Mouse (Mus musculus): ENCODE measurements around the gene Vps18. TPM values are rescaled to one million over a fixed set of nuclear protein-coding genes. Genes with fewer than 3 reads are reported as not detected.

The Vps18 gene
- polyA plus RNA-seq, 1 experiment from 2014 or later = 20.5 TPM

DNA sequence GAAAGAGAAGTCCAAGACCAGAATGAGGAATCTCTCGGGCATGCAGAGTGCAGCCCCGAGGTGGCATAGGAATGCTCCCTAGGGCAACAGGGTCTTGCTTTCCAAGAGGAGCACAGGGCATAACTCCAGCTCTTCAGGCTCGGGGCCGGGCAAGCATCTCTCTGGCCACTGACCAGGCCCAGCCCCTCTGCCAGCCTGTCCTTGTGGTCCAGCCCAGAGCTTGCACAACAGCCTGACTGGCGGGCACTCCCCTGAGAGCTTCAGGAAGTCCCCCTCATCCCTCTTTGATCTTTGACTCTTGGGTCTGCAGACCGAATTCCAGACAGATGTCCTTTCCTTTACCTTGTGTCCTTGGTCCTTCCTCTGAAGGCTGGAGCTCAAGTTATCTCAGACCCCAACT lies 14.3 kb downstream of the Vps18 start:
- H3K9me3 ChIP-seq (ENCODE audit: control insufficient read depth, low read length) = no peaks in the 10 kb centered on the region
- peaks cover 11% of the 10 kb centered on the region; the same call in 1 of the 2 replicates for H3K4me1 ChIP-seq (replicated peaks; ENCODE audit: control insufficient read depth, insufficient read depth, low read length)
- no peak overlapping the region for H3K4me2 ChIP-seq (ENCODE audit: low read depth, low read length, severe bottlenecking)
- H3K4me3 ChIP-seq (ENCODE audit: low read depth, low read length) = no peak overlapping the region
- H3K27ac ChIP-seq (ENCODE audit: low read depth, low read length) = no peak overlapping the region
- no peak for ATAC-seq (replicated peaks; ENCODE audit: low FRiP score)
- H3K36me3 ChIP-seq (ENCODE audit: control insufficient read depth, insufficient read depth, low read length) = no peaks in the 10 kb centered on the region
- no peak for DNase-seq (ENCODE audit: low spot score)
- no peak overlapping the region for H3K9ac ChIP-seq (ENCODE audit: low read length)
- WGBS = 74% methylated on average over 6 of the region's 6 CpGs
- H3K27me3 ChIP-seq (ENCODE audit: control insufficient read depth, insufficient read depth, low read length) = no peaks in the 10 kb centered on the region

DNA sequence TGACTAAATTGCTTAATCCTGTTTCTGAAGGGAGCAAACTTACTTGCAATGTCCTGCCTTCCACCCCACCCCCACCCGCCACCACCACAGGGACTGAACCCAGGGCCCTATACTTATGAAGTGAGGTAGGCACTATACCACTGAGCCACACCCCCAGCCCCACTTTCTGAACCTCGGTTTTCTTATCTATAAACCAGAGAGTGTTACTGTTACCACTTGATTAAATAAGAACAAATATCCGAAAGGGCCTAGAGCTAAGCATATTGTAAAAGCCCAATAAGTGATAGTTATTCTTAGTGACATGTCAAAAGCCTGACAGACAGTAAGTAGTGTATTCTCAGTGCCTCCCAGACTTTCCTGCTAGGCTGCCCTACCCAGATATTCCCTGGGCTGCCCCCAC lies 15.9 kb downstream of the Vps18 start:
- no peaks in the 10 kb centered on the region for H3K36me3 ChIP-seq (ENCODE audit: control insufficient read depth, insufficient read depth, low read length)
- H3K9me3 ChIP-seq (ENCODE audit: control insufficient read depth, low read length) = no peaks in the 10 kb centered on the region
- H3K9ac ChIP-seq (ENCODE audit: low read length) = no peak overlapping the region
- H3K4me3 ChIP-seq (ENCODE audit: low read depth, low read length) = no peak overlapping the region
- 51% methylated on average over 3 of the region's 3 CpGs for WGBS
- H3K4me2 ChIP-seq (ENCODE audit: low read depth, low read length, severe bottlenecking) = no peak overlapping the region
- DNase-seq (ENCODE audit: low spot score) = no peak
- no peak for ATAC-seq (replicated peaks; ENCODE audit: low FRiP score)
- H3K4me1 ChIP-seq (replicated peaks; ENCODE audit: control insufficient read depth, insufficient read depth, low read length) = peaks cover 11% of the 10 kb centered on the region; the same call in 1 of the 2 replicates
- no peaks in the 10 kb centered on the region for H3K27me3 ChIP-seq (ENCODE audit: control insufficient read depth, insufficient read depth, low read length)
- H3K27ac ChIP-seq (ENCODE audit: low read depth, low read length) = no peak overlapping the region

DNA sequence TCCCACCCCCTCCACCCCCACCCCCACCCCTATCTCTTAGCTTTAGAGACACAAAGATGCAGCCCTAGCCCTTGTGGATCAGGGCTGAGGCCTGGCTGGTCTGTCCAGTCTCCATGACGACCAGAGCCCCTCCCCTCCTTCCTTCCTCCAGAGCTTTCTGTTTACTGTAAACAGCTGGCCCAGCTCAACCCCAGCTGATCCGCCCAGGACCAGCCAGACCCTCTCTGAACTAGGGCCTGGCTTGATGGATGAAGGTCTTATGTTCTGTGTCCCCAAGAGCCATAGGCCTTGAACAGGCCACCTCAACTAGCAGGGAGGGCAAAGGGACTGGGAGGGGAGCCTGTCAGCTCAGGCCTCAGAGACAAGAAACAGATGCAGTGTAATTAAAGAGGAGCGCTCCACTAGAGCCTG lies 16.3 kb downstream of the Vps18 start:
- 30% methylated on average over 3 of the region's 3 CpGs for WGBS
- Histone ChIP-seq H3K27ac (ENCODE audit: low read depth, low read length) (no peak overlapping the region), H3K27me3 (ENCODE audit: control insufficient read depth, insufficient read depth, low read length) (no peaks in the 10 kb centered on the region), H3K4me2 (ENCODE audit: low read depth, low read length, severe bottlenecking) (no peak overlapping the region), H3K9ac (ENCODE audit: low read length) (no peak overlapping the region), H3K9me3 (ENCODE audit: control insufficient read depth, low read length) (no peaks in the 10 kb centered on the region), H3K4me3 (ENCODE audit: low read depth, low read length) (no peak overlapping the region), H3K4me1 (replicated peaks; ENCODE audit: control insufficient read depth, insufficient read depth, low read length) (peaks cover 11% of the 10 kb centered on the region; the same call in 1 of the 2 replicates), H3K36me3 (ENCODE audit: control insufficient read depth, insufficient read depth, low read length) (no peaks in the 10 kb centered on the region)
- DNase-seq (ENCODE audit: low spot score) (no peak), ATAC-seq (replicated peaks; ENCODE audit: low FRiP score) (peak; percentile 55)

DNA sequence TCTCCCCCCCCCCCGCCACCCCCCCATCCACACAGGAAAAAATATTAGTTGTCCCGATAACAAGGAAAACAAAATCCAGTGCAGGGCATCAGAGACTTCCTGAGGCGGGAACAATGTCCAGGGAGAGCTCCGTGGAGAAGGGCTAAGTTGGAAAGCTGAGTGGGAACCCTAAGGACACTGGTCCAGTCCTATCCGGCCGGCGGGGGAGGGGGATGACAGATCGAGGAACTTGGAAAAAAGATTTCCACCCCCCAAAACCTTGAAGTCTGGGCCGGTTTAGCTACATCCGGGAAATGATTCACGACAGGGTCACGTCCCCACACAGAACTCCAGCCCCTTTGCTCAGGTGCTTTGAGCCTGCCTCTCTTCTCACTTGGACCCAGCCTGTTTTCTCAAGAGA lies 23.0 kb downstream of the Vps18 start:
- Histone ChIP-seq H3K4me2 (ENCODE audit: low read depth, low read length, severe bottlenecking) (no peak overlapping the region), H3K36me3 (ENCODE audit: control insufficient read depth, insufficient read depth, low read length) (no peaks in the 10 kb centered on the region), H3K9me3 (ENCODE audit: control insufficient read depth, low read length) (no peaks in the 10 kb centered on the region; the same call in 1 of the 2 replicates), H3K27ac (ENCODE audit: low read depth, low read length) (no peak overlapping the region), H3K27me3 (ENCODE audit: control insufficient read depth, insufficient read depth, low read length) (peaks cover 12% of the 10 kb centered on the region), H3K9ac (ENCODE audit: low read length) (no peak overlapping the region), H3K4me1 (replicated peaks; ENCODE audit: control insufficient read depth, insufficient read depth, low read length) (peaks cover 4% of the 10 kb centered on the region; the same call in 1 of the 2 replicates), H3K4me3 (ENCODE audit: low read depth, low read length) (no peak overlapping the region)
- ATAC-seq (replicated peaks; ENCODE audit: low FRiP score) = no peak
- no peak for DNase-seq (ENCODE audit: low spot score)
- WGBS = 59% methylated on average over 12 of the region's 12 CpGs

GRCm38 (mm10) chr2:119312380-119312958 lies 23.9 kb downstream of the Vps18 start:
- WGBS = 34% methylated on average over 2 of the region's 2 CpGs
- Histone ChIP-seq H3K36me3 (ENCODE audit: control insufficient read depth, insufficient read depth, low read length) (no peaks in the 10 kb centered on the region), H3K4me2 (ENCODE audit: low read depth, low read length, severe bottlenecking) (no peak overlapping the region), H3K27ac (ENCODE audit: low read depth, low read length) (no peak overlapping the region), H3K4me1 (replicated peaks; ENCODE audit: control insufficient read depth, insufficient read depth, low read length) (peaks cover 4% of the 10 kb centered on the region; the same call in 1 of the 2 replicates), H3K4me3 (ENCODE audit: low read depth, low read length) (no peak overlapping the region), H3K9me3 (ENCODE audit: control insufficient read depth, low read length) (no peaks in the 10 kb centered on the region; the same call in 1 of the 2 replicates), H3K27me3 (ENCODE audit: control insufficient read depth, insufficient read depth, low read length) (peaks cover 14% of the 10 kb centered on the region), H3K9ac (ENCODE audit: low read length) (no peak overlapping the region)
- no peak for DNase-seq (ENCODE audit: low spot score)
- ATAC-seq (replicated peaks; ENCODE audit: low FRiP score) = no peak

DNA sequence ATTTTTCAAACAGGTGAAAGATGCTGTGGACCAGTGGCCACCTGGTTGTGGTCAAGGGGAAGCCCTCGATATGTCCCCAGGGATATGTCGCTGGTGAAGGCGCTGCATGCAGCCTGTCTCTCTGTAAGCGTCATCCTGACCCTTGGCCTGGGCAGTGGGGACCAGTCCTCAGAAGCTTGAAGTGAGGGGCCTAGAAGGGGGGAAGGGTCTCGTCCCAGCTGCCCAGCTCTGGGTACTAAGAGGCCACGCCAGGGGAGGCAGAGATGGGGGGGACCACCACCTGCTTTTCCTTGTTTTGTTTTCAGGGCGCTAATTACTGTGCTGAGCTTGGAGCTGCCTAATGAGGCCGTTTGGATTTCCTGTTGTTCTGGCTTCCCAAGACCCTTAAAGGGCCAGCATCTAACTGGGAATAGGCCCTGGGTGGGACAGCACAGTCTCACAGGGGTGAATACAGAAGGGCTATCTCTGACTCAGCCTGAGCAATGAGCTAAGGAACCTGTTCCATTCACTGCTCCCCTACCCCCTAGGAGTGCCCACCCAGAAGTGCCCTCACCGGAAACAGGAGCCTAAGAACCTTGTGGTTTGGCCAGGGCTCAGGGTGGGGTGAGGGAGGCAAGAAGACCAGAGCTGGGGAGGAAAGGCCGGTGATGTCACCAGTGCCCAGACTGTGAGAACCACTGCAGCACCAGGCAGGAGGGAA lies 25.4 kb downstream of the Vps18 start:
- Histone ChIP-seq H3K4me1 (replicated peaks; ENCODE audit: control insufficient read depth, insufficient read depth, low read length) (peaks cover 4% of the 10 kb centered on the region; the same call in 1 of the 2 replicates), H3K27me3 (ENCODE audit: control insufficient read depth, insufficient read depth, low read length) (peaks cover 26% of the 10 kb centered on the region), H3K4me3 (ENCODE audit: low read depth, low read length) (no peak overlapping the region), H3K27ac (ENCODE audit: low read depth, low read length) (no peak overlapping the region), H3K36me3 (ENCODE audit: control insufficient read depth, insufficient read depth, low read length) (no peaks in the 10 kb centered on the region), H3K4me2 (ENCODE audit: low read depth, low read length, severe bottlenecking) (no peak overlapping the region), H3K9ac (ENCODE audit: low read length) (no peak overlapping the region), H3K9me3 (ENCODE audit: control insufficient read depth, low read length) (no peaks in the 10 kb centered on the region; the same call in 1 of the 2 replicates)
- DNase-seq (ENCODE audit: low spot score) = no peak
- ATAC-seq (replicated peaks; ENCODE audit: low FRiP score) = peak; percentile 65
- 18% methylated on average over 10 of the region's 10 CpGs for WGBS

DNA sequence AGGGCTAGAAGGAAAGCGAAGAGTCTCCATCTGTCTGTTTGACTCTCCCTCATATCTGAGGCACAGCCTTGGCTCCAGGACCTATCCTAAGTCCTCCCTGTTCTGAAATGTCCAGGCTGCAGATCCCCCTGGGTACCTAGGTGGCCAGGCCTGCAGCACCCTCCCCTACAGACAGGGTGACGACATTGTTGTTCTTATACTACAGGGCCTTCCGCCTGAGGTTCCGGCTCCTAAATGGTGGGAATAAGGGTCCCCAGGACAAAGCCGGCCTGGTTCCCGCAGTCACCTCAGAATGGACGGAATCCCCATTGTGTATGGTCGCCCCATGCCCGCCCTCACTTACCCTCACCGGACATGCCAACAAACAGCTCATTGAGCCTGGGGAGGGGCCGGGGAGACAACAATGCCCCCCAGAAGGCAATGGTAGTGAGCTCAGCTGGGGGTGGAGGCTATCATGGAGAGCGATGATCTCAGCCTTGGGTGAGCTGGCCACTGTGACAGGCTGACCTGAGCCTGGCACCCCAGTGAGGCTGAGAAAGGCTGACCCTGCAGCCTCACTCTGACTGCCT lies 26.3 kb downstream of the Vps18 start:
- H3K4me2 ChIP-seq (ENCODE audit: low read depth, low read length, severe bottlenecking) = no peak overlapping the region
- peaks cover 32% of the 10 kb centered on the region for H3K27me3 ChIP-seq (ENCODE audit: control insufficient read depth, insufficient read depth, low read length)
- peaks cover 4% of the 10 kb centered on the region; the same call in 1 of the 2 replicates for H3K4me1 ChIP-seq (replicated peaks; ENCODE audit: control insufficient read depth, insufficient read depth, low read length)
- no peaks in the 10 kb centered on the region; the same call in 1 of the 2 replicates for H3K9me3 ChIP-seq (ENCODE audit: control insufficient read depth, low read length)
- WGBS = 54% methylated on average over 12 of the region's 12 CpGs
- no peak overlapping the region for H3K9ac ChIP-seq (ENCODE audit: low read length)
- no peak overlapping the region for H3K27ac ChIP-seq (ENCODE audit: low read depth, low read length)
- ATAC-seq (replicated peaks; ENCODE audit: low FRiP score) (no peak), DNase-seq (ENCODE audit: low spot score) (no peak)
- no peaks in the 10 kb centered on the region for H3K36me3 ChIP-seq (ENCODE audit: control insufficient read depth, insufficient read depth, low read length)
- no peak overlapping the region for H3K4me3 ChIP-seq (ENCODE audit: low read depth, low read length)

- H3K27me3 ChIP-seq (ENCODE audit: control insufficient read depth, insufficient read depth, low read length) = peaks cover 60% of the 10 kb centered on the region
- no peaks in the 10 kb centered on the region for H3K36me3 ChIP-seq (ENCODE audit: control insufficient read depth, insufficient read depth, low read length)
- DNase-seq (ENCODE audit: low spot score) (no peak), ATAC-seq (replicated peaks; ENCODE audit: low FRiP score) (no peak)
- WGBS = 68% methylated on average over 3 of the region's 3 CpGs
- no peak overlapping the region for H3K4me2 ChIP-seq (ENCODE audit: low read depth, low read length, severe bottlenecking)
- H3K4me1 ChIP-seq (replicated peaks; ENCODE audit: control insufficient read depth, insufficient read depth, low read length) = peaks cover 15% of the 10 kb centered on the region
- H3K9ac ChIP-seq (ENCODE audit: low read length) = no peak overlapping the region
- H3K4me3 ChIP-seq (ENCODE audit: low read depth, low read length) = no peak overlapping the region
- no peaks in the 10 kb centered on the region; the same call in 1 of the 2 replicates for H3K9me3 ChIP-seq (ENCODE audit: control insufficient read depth, low read length)
- no peak overlapping the region for H3K27ac ChIP-seq (ENCODE audit: low read depth, low read length)
Measured at GRCm38 (mm10) chr2:119318043-119318710, 29.6 kb downstream of the Vps18 start.

Measured in forebrain, embryonic 11.5 days (tissue).